Mouse (Mus musculus) stomach, embryonic 16.5 days (tissue): ENCODE data around the gene Trim31. TPM values are rescaled to one million over a fixed set of nuclear protein-coding genes. Genes with fewer than 3 reads are reported as not detected.
"Not testable (repeated sequence)": the region's sequence is repeated elsewhere in the genome, so short reads cannot be mapped to it uniquely, and the experiment has no call there.

Experiments used
- ATAC-seq: fragments of 200-750 bp; cut with Nextera tagmentation; 2 replicates; pipeline ENCODE4 v1.8.0; 2017; ENCODE audit warnings: moderate number of reproducible peaks, moderate TSS enrichment; ENCODE audit not compliant: insufficient read depth, low FRiP score
- H3K27ac ChIP-seq: fragments of 300-500 bp; sonication (generic); 2 replicates; pipeline ENCODE4 v1.5.1; 2014; ENCODE audit warnings: low read length
- H3K27me3 ChIP-seq: fragments of 300-500 bp; sonication (generic); 2 replicates; pipeline ENCODE4 v1.6.1; 2014; ENCODE audit warnings: low read length, control low read depth, mixed read lengths; ENCODE audit not compliant: control insufficient read depth, insufficient read depth
- H3K36me3 ChIP-seq: fragments of 300-500 bp; sonication (generic); 2 replicates; pipeline ENCODE4 v1.6.1; 2014; ENCODE audit warnings: low read length; ENCODE audit not compliant: control insufficient read depth, insufficient read depth
- H3K4me1 ChIP-seq: fragments of 300-500 bp; sonication (generic); 2 replicates; pipeline ENCODE4 v1.6.1; 2014; ENCODE audit warnings: low read length, control low read depth, mixed read lengths; ENCODE audit not compliant: control insufficient read depth, insufficient read depth
- H3K4me2 ChIP-seq: fragments of 300-500 bp; sonication (generic); 2 replicates; pipeline ENCODE4 v1.6.1; 2014; ENCODE audit warnings: low read depth, low read length, mixed read lengths
- H3K4me3 ChIP-seq: fragments of 300-500 bp; sonication (generic); replicated peaks from 2 replicates; pipeline ENCODE4 v1.5.1; 2014; ENCODE audit warnings: mild to moderate bottlenecking, low read length
- H3K9ac ChIP-seq: fragments of 300-500 bp; sonication (generic); 2 replicates; pipeline ENCODE4 v1.6.1; 2014; ENCODE audit warnings: low read length
- H3K9me3 ChIP-seq: fragments of 300-500 bp; sonication (generic); replicated peaks from 2 replicates; pipeline ENCODE4 v1.6.1; 2016; ENCODE audit warnings: low read length, control low read depth; ENCODE audit not compliant: control insufficient read depth
- WGBS: fragments of 180-500 bp; shearing (Covaris S2); extraction: QIAGEN DNeasy Blood & Tissue Kit; methylation state at CpG from one replicate; pipeline ENCODE4 v1.1.7; 2014; 5-methylcytosine and 5-hydroxymethylcytosine counted together
- polyA plus RNA-seq: library from polyadenylated mRNA; unstranded; fragments of >200 nt; fragmentation: Nextera tagmentation; extraction: Ambion mirVana; gene quantifications from 2 replicates; pipeline ENCODE4 v1.2.1, GENCODE M21; 2015

Trim31 gene
- polyA plus RNA-seq, 1 experiment from 2014 or later: 6.3 TPM

GRCm38 (mm10) chr17:36890073-36890903 lies 7.6 kb upstream of the Trim31 start, which contains the start of gene Trim40:
Trim40 (minus strand) TSS chr17:36890123.
- Histone ChIP-seq H3K27me3 (no peaks in the 10 kb centered on the region), H3K4me3 (no peak within 1 kb of the TSS), H3K4me1 (no peaks in the 10 kb centered on the region), H3K9me3 (no peaks in the 10 kb centered on the region), H3K27ac (no peak within 1 kb of the TSS), H3K36me3 (no peaks in the 10 kb centered on the region), H3K4me2 (no peak within 1 kb of the TSS), H3K9ac (no peak within 1 kb of the TSS)
- 77% methylated on average over 5 of the region's 5 CpGs for WGBS
- ATAC-seq: no peak

GRCm38 (mm10) chr17:36891496-36891895 lies 6.4 kb upstream of the Trim31 start:
- H3K9me3 ChIP-seq, H3K9ac ChIP-seq, H3K4me2 ChIP-seq, H3K4me3 ChIP-seq, H3K4me1 ChIP-seq, H3K27me3 ChIP-seq, H3K36me3 ChIP-seq, H3K27ac ChIP-seq, ATAC-seq: not testable (repeated sequence)
- 81% methylated on average over 1 of the region's 1 CpGs for WGBS

- no peak for ATAC-seq
- Histone ChIP-seq H3K9ac (no peak overlapping the region), H3K9me3 (no peaks in the 10 kb centered on the region), H3K36me3 (no peaks in the 10 kb centered on the region), H3K4me3 (no peak overlapping the region), H3K27ac (no peak overlapping the region), H3K4me1 (no peaks in the 10 kb centered on the region), H3K4me2 (no peak overlapping the region), H3K27me3 (no peaks in the 10 kb centered on the region)
- 8% methylated on average over 2 of the region's 2 CpGs for WGBS
These were observed 5.6 kb upstream of the Trim31 start for GRCm38 (mm10) chr17:36892362-36892761.

- no peak overlapping the region for H3K4me2 ChIP-seq
- WGBS: 48% methylated on average over 5 of the region's 5 CpGs
- H3K27ac ChIP-seq: no peak overlapping the region
- no peaks in the 10 kb centered on the region for H3K36me3 ChIP-seq
- H3K9ac ChIP-seq: no peak overlapping the region
- ATAC-seq: no peak
- H3K4me1 ChIP-seq: no peaks in the 10 kb centered on the region
- no peak overlapping the region for H3K4me3 ChIP-seq
- no peaks in the 10 kb centered on the region for H3K9me3 ChIP-seq
- no peaks in the 10 kb centered on the region for H3K27me3 ChIP-seq
These were observed 4.5 kb upstream of the Trim31 start for GRCm38 (mm10) chr17:36893387-36893786.

GRCm38 (mm10) chr17:36896583-36896982 lies 1.3 kb upstream of the Trim31 start:
- H3K4me2 ChIP-seq: no peak overlapping the region
- no peaks in the 10 kb centered on the region for H3K36me3 ChIP-seq
- no peaks in the 10 kb centered on the region for H3K9me3 ChIP-seq
- H3K27ac ChIP-seq: no peak overlapping the region
- 76% methylated on average over 1 of the region's 1 CpGs for WGBS
- H3K4me3 ChIP-seq: no peak overlapping the region
- H3K27me3 ChIP-seq: no peaks in the 10 kb centered on the region
- no peak for ATAC-seq
- H3K9ac ChIP-seq: no peak overlapping the region
- H3K4me1 ChIP-seq: no peaks in the 10 kb centered on the region

- Histone ChIP-seq H3K9me3 (no peaks in the 10 kb centered on the region), H3K27ac (no peak overlapping the region), H3K9ac (no peak overlapping the region), H3K27me3 (no peaks in the 10 kb centered on the region), H3K36me3 (no peaks in the 10 kb centered on the region), H3K4me2 (no peak overlapping the region), H3K4me1 (no peaks in the 10 kb centered on the region), H3K4me3 (no peak overlapping the region)
- ATAC-seq: peak; percentile 67; the same call in 1 of the 2 replicates
These were observed 853 bp upstream of the Trim31 start for GRCm38 (mm10) chr17:36897065-36897464.

GRCm38 (mm10) chr17:36899376-36899775 lies 1.5 kb downstream of the Trim31 start:
- Histone ChIP-seq H3K9ac (no peak overlapping the region), H3K36me3 (no peaks in the 10 kb centered on the region), H3K27me3 (no peaks in the 10 kb centered on the region), H3K27ac (no peak overlapping the region), H3K9me3 (no peaks in the 10 kb centered on the region), H3K4me1 (no peaks in the 10 kb centered on the region), H3K4me3 (no peak overlapping the region), H3K4me2 (no peak overlapping the region)
- 83% methylated on average over 4 of the region's 4 CpGs for WGBS
- no peak for ATAC-seq

- Histone ChIP-seq H3K9me3 (no peaks in the 10 kb centered on the region), H3K9ac (no peak overlapping the region), H3K27me3 (no peaks in the 10 kb centered on the region), H3K36me3 (no peaks in the 10 kb centered on the region), H3K4me1 (no peaks in the 10 kb centered on the region), H3K4me2 (no peak overlapping the region), H3K27ac (no peak overlapping the region), H3K4me3 (no peak overlapping the region)
- 75% methylated on average over 5 of the region's 5 CpGs for WGBS
- ATAC-seq: no peak
These were observed 2.1 kb downstream of the Trim31 start for GRCm38 (mm10) chr17:36900001-36900400.

- Histone ChIP-seq H3K27ac (no peak overlapping the region), H3K9ac (no peak overlapping the region), H3K4me3 (no peak overlapping the region), H3K4me2 (no peak overlapping the region), H3K4me1 (no peaks in the 10 kb centered on the region), H3K9me3 (no peaks in the 10 kb centered on the region), H3K36me3 (no peaks in the 10 kb centered on the region), H3K27me3 (no peaks in the 10 kb centered on the region)
- ATAC-seq: no peak
- WGBS: 35% methylated on average over 1 of the region's 1 CpGs
These were observed 2.8 kb downstream of the Trim31 start for GRCm38 (mm10) chr17:36900691-36901090.
